Mouse (Mus musculus): ENCODE measurements around the gene Cpvl. TPM values are rescaled to one million over a fixed set of nuclear protein-coding genes. Genes with fewer than 3 reads are reported as not detected.

Gene Cpvl
- total RNA-seq, 2 experiments from 2014 or later = 0.17 TPM; not detected in 1

DNA sequence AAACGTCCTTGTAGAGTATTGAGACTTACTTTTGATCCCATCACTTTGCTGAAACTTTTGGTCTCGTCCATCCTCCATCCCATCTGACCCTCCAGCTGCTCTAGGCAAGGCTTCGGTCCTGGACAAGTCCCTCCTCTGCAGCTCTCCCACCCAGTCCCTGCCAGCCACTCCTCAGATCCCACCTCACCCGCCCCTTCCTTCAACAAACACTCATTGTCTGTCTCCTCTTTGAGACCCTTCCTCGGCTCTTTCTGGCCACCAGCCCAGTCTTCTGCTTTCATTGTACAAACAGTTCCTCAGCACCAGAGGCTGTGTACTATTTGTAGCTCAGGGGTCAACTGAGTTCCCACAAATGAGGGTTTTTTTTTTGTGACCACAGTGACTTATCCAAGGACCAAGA, 5.0 kb downstream of the Cpvl start:
- DNase-seq (ENCODE audit: extremely low spot score in 1 of 2, low spot score in 1 of 2) = no peak

GRCm38 (mm10) chr6:53972238-53972743, 6.2 kb downstream of the Cpvl start:
- no peak for DNase-seq (ENCODE audit: extremely low spot score in 1 of 2, low spot score in 1 of 2)

GRCm38 (mm10) chr6:53971729-53972128, 6.7 kb downstream of the Cpvl start:
- DNase-seq (ENCODE audit: extremely low spot score in 1 of 2, low spot score in 1 of 2) = no peak

GRCm38 (mm10) chr6:53969081-53969480, 9.4 kb downstream of the Cpvl start:
- no peak for DNase-seq (ENCODE audit: extremely low spot score in 1 of 2, low spot score in 1 of 2)

- no peak for DNase-seq (ENCODE audit: extremely low spot score in 1 of 2, low spot score in 1 of 2)
Observed at GRCm38 (mm10) chr6:53968550-53968949, 9.9 kb downstream of the Cpvl start.

DNA sequence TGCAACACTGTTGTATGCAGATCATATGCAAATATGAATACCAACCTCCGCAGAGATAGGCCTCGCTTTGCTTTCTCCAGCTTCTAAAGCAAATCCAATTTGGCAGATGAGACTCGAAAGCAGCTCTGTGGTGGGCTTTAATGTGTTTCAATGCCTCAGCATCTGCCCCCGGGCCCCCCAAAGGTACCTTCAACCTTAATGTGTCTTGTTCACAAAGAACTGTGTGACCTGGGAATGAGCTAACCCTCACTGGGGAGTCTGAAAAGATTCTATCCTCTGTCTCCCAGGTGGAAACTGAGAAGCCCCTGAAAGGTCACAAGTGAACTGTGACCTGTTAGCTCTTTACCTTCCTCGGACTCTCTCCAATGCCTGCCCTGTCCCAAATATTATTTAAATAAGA, 11.9 kb downstream of the Cpvl start:
- no peak for DNase-seq (ENCODE audit: extremely low spot score in 1 of 2, low spot score in 1 of 2)

DNA sequence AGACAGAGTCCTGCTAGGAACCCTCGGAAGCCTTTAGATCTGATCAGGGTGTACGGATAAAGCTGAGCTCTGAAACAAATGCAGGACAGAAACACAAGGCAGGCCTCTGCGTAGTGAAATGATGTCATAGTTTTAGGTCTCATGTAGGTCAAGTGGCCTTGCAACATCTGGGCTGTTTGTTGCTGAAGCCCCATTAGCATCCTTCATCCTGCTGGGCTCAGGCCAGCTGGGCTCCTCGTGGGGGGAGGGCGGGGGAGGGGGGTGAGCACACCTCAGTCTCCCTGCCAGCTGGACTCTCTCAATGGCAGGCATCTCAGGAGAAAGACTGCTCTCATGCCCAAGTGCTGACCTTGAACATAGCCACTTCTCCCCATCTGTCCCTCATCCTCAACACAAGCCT, 12.6 kb downstream of the Cpvl start:
- no peak for DNase-seq (ENCODE audit: extremely low spot score in 1 of 2, low spot score in 1 of 2)

- no peak for DNase-seq (ENCODE audit: extremely low spot score in 1 of 2, low spot score in 1 of 2)
Observed at GRCm38 (mm10) chr6:53963906-53964496, 14.5 kb downstream of the Cpvl start.

DNA sequence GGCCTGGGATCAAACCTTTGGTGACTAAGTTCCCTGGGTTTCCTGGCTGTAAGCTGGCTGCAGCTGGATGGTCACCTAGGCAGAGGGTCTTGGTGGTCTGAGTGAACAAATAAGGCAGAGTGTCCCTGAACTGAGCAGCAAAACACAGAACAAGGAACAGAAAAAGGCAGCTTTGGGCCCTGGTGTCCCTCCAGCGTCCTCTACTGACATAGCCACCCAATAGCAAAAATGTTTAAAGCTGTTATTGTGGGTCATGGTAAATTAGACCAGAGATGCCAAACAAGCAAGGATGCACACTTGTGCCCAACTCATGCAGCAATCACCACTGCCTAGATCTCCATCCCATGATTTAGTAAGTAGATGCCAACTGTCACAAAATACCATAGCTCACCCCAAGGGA, 16.5 kb downstream of the Cpvl start:
- DNase-seq (ENCODE audit: extremely low spot score in 1 of 2, low spot score in 1 of 2) = peak in 1 of 2 experiments; percentile 21

DNA sequence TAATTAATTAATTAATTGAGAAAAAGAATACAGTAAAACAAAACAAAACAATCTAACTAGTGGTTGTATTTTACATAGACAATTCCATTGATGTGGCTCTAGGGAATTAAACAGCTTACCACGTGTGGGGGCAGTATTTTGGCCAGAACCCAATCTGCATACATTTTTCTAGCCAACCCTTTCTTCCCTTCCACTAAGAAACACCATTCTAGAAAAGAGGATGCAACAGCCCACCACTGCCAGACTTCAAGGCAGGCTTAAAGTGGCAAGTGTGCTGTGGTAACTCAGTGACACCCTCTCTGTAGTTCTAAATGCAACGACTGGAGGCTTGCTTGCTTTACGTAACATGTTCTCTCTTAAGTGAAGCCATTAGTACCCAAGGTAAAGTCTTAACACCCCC, 18.6 kb downstream of the Cpvl start:
- no peak for DNase-seq (ENCODE audit: extremely low spot score in 1 of 2, low spot score in 1 of 2)

GRCm38 (mm10) chr6:53958321-53958720, 20.1 kb downstream of the Cpvl start:
- peak; percentile 67 to 85 for DNase-seq (ENCODE audit: extremely low spot score in 1 of 2, low spot score in 1 of 2)

DNA sequence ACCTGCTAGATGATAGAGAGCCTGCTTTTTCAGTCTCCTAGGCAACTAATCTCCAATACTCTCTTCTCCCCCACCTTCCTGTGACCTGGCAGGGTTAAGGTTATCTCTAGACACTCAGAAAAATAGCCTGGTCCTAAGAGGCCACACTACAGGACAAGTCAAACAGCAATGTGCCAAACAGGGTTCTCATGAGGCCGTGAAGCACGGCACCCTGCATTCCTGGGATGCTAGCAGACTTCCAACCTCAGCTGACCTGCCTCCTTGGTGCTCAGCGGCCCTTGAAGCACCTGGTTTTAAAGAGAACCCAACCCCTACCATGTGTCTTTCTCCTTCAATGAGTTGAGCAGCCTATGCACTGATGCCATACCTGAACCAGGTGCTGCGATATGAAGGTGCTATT, 22.0 kb downstream of the Cpvl start:
- no peak for DNase-seq (ENCODE audit: extremely low spot score in 1 of 2, low spot score in 1 of 2)

- no peak for DNase-seq (ENCODE audit: extremely low spot score in 1 of 2, low spot score in 1 of 2)
Observed at GRCm38 (mm10) chr6:53955846-53956245, 22.6 kb downstream of the Cpvl start.

DNA sequence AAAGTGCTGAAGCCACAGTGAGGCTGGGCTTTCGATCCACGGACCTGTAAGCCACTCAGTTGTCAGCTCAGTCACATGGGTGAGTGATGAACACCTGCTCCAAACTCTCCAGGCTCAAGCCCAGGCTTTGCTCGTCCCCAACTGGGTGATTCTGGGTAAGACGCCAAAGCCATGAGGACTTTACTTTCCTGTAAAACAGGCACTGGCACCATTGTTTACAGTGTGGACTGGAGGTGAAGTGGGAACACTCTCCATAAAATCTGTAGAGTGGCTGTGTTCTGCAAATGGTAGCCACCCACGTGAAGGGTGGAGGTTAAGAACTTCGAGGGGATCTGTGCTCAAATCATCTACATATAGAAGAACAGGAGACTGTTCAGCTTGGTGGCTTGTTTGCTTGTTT, 23.2 kb downstream of the Cpvl start:
- DNase-seq (ENCODE audit: extremely low spot score in 1 of 2, low spot score in 1 of 2) = no peak

DNA sequence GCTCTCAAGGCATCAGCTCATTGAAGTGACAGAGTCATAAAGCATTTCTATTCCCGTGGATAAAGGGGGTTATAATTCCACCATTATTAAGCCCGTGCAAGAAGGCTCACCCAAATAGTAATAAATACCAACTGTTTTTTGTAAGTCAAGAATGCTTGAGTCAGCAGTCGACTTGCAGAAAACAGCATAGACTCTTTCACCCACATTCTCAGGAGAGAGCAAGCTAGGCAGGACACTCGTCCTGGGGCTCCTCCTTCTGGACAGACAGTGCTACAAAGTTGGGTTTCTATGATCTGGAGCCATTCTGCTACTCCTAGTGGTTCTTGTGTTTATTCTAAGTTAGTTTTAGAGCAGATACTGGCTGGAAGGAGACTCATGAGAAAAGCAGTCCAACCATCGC, 24.4 kb downstream of the Cpvl start:
- DNase-seq (ENCODE audit: extremely low spot score in 1 of 2, low spot score in 1 of 2) = peak in 1 of 2 experiments; percentile 27

DNA sequence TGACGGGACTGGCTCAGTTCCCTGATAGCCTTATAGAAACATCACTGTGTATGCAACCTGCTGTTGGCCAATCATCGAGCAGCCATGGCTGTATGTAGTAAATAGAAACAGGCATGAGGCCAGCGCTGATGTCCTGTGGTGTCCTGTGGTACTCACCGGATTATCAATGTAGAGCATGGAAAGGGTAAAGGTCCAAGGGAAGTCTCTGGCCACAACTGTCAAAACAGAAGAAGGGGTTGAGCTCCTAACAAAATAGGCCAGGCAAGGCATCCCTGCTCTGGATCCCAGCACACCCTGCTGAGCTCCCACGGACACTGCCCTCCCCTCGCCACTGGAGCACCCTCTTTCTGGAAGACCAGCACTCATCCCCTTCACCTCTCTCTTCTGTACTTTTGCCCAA, 25.1 kb downstream of the Cpvl start:
- no peak for DNase-seq (ENCODE audit: extremely low spot score in 1 of 2, low spot score in 1 of 2)

- no peak for DNase-seq (ENCODE audit: extremely low spot score in 1 of 2, low spot score in 1 of 2)
Observed at GRCm38 (mm10) chr6:53951421-53951820, 27.1 kb downstream of the Cpvl start.

DNA sequence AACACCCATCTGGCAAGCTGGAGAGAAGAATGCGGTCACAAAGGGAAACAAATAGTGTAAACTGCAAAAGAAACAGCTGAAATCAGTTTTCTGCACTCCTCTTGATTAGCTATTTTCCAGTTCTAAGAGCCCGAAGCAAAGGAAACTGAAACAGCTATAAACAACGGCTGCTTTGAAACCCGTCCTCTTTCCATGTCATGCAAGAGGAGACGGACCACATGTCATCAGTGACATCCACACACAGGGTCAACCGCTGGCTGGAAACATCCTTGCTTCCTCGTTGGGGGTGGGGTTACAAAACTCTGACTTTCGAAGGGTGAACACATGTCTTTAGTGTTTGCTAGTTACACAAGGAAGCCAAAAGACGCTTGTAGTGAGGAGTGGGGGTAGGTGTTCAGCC, 27.6 kb downstream of the Cpvl start:
- DNase-seq (ENCODE audit: extremely low spot score in 1 of 2, low spot score in 1 of 2) = no peak

- DNase-seq (ENCODE audit: extremely low spot score in 1 of 2, low spot score in 1 of 2) = no peak
Observed at GRCm38 (mm10) chr6:53948388-53949035, 30.0 kb downstream of the Cpvl start.

- DNase-seq (ENCODE audit: extremely low spot score in 1 of 2, low spot score in 1 of 2) = no peak
Observed at GRCm38 (mm10) chr6:53944887-53945286, 33.6 kb downstream of the Cpvl start.

- DNase-seq (ENCODE audit: extremely low spot score in 1 of 2, low spot score in 1 of 2) = no peak
Observed at GRCm38 (mm10) chr6:53944417-53944816, 34.1 kb downstream of the Cpvl start.

DNA sequence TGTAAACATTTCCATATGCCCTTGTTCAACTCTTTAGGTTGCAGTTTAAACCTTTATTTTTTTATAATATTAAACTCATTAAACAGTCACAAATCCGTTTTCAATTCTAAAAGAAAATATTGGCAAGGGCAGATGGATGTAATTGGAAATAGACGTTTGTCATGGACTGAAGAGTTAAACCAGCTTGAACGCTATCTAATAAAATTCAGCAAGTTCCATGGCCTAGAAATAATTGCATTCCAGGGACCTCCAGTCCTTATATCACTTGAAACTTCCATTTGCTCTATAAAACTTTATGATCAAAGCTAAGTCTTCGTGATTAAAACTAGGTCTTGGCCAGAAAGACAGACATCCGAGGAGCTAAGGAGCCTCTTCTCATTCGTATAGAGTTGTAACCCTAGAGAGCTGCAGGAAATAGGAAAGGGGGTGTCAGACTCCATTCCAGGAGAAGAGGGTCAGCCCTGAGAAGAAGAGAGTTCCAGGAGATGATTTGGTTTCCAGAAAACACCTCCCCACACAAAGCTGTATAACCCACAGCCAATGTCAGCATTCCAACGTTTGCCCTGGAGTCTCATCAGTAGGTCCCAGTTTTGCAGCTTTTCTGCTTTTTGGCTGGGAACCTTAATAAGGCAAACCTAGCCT, 36.2 kb downstream of the Cpvl start:
- DNase-seq (ENCODE audit: extremely low spot score in 1 of 2, low spot score in 1 of 2) = no peak

Measured in layer of hippocampus, postnatal 25 days (tissue).